Mouse (Mus musculus): ENCODE measurements at regions not wholly inside any gene's neighbourhood (a gene's known extent, or its start where the extent isn't known, plus 50 kb on each side); places are given as distances from the start of the nearest gene placed in this dataset.
"Not testable (repeated sequence)": the region's sequence is repeated elsewhere in the genome, so short reads cannot be mapped to it uniquely, and the experiment has no call there.

- Histone ChIP-seq H3K4me1 (ENCODE audit: control insufficient read depth) (peaks cover 86% of the 10 kb centered on the region), H3K4me3 (replicated peaks) (no peak overlapping the region), H3K36me3 (ENCODE audit: control insufficient read depth) (peaks cover 1% of the 10 kb centered on the region), H3K9me3 (ENCODE audit: control insufficient read depth, low read length) (no peaks in the 10 kb centered on the region), H3K27me3 (ENCODE audit: control insufficient read depth) (no peaks in the 10 kb centered on the region)
- TF ChIP-seq TAL1 (IDR thresholded peaks at IDR 0.05; ENCODE audit: low read length) (no peak), GATA1 (IDR thresholded peaks at IDR 0.05; ENCODE audit: low read length) (no peak)
Measured at GRCm38 (mm10) chr5:64580786-64581445, 222.3 kb upstream of the Klf3 start.

- Histone ChIP-seq H3K27me3 (ENCODE audit: control insufficient read depth) (no peaks in the 10 kb centered on the region), H3K4me3 (replicated peaks) (no peak overlapping the region), H3K9me3 (ENCODE audit: control insufficient read depth, low read length) (no peaks in the 10 kb centered on the region), H3K4me1 (ENCODE audit: control insufficient read depth) (peaks cover 90% of the 10 kb centered on the region), H3K36me3 (ENCODE audit: control insufficient read depth) (peaks cover 5% of the 10 kb centered on the region)
- TF ChIP-seq TAL1 (IDR thresholded peaks at IDR 0.05; ENCODE audit: low read length) (no peak), GATA1 (IDR thresholded peaks at IDR 0.05; ENCODE audit: low read length) (no peak)
Measured at GRCm38 (mm10) chr5:64581461-64581860, 221.7 kb upstream of the Klf3 start.

- peaks cover 3% of the 10 kb centered on the region for H3K9me3 ChIP-seq (ENCODE audit: control insufficient read depth, low read length)
- H3K4me1 ChIP-seq (ENCODE audit: control insufficient read depth) = peaks cover 92% of the 10 kb centered on the region
- no peak overlapping the region for H3K4me3 ChIP-seq (replicated peaks)
- H3K36me3 ChIP-seq (ENCODE audit: control insufficient read depth) = peaks cover 8% of the 10 kb centered on the region
- TF ChIP-seq GATA1 (IDR thresholded peaks at IDR 0.05; ENCODE audit: low read length) = no peak
- TF ChIP-seq TAL1 (IDR thresholded peaks at IDR 0.05; ENCODE audit: low read length) = no peak
- H3K27me3 ChIP-seq (ENCODE audit: control insufficient read depth) = no peaks in the 10 kb centered on the region
Measured at GRCm38 (mm10) chr5:64582031-64582430, 221.2 kb upstream of the Klf3 start.

GRCm38 (mm10) chr5:64584308-64584707 lies 218.9 kb upstream of the Klf3 start:
- no peak for TF ChIP-seq TAL1 (IDR thresholded peaks at IDR 0.05; ENCODE audit: low read length)
- TF ChIP-seq GATA1 (IDR thresholded peaks at IDR 0.05; ENCODE audit: low read length) = no peak
- Histone ChIP-seq H3K27me3 (ENCODE audit: control insufficient read depth) (no peaks in the 10 kb centered on the region), H3K9me3 (ENCODE audit: control insufficient read depth, low read length) (peaks cover 3% of the 10 kb centered on the region), H3K36me3 (ENCODE audit: control insufficient read depth) (peaks cover 12% of the 10 kb centered on the region), H3K4me3 (replicated peaks) (no peak overlapping the region), H3K4me1 (ENCODE audit: control insufficient read depth) (peaks cover 91% of the 10 kb centered on the region)

- H3K36me3 ChIP-seq (ENCODE audit: control insufficient read depth) = peaks cover 12% of the 10 kb centered on the region
- H3K27me3 ChIP-seq (ENCODE audit: control insufficient read depth) = no peaks in the 10 kb centered on the region
- no peak overlapping the region for H3K4me3 ChIP-seq (replicated peaks)
- no peak for TF ChIP-seq TAL1 (IDR thresholded peaks at IDR 0.05; ENCODE audit: low read length)
- TF ChIP-seq GATA1 (IDR thresholded peaks at IDR 0.05; ENCODE audit: low read length) = no peak
- peaks cover 3% of the 10 kb centered on the region for H3K9me3 ChIP-seq (ENCODE audit: control insufficient read depth, low read length)
- H3K4me1 ChIP-seq (ENCODE audit: control insufficient read depth) = peaks cover 91% of the 10 kb centered on the region
Measured at GRCm38 (mm10) chr5:64585076-64585786, 218.0 kb upstream of the Klf3 start.

- H3K27me3 ChIP-seq (ENCODE audit: control insufficient read depth) = no peaks in the 10 kb centered on the region
- peaks cover 12% of the 10 kb centered on the region for H3K36me3 ChIP-seq (ENCODE audit: control insufficient read depth)
- TF ChIP-seq GATA1 (IDR thresholded peaks at IDR 0.05; ENCODE audit: low read length) (no peak), TAL1 (IDR thresholded peaks at IDR 0.05; ENCODE audit: low read length) (no peak)
- H3K9me3 ChIP-seq (ENCODE audit: control insufficient read depth, low read length) = peaks cover 3% of the 10 kb centered on the region
- H3K4me1 ChIP-seq (ENCODE audit: control insufficient read depth) = peaks cover 91% of the 10 kb centered on the region
- no peak overlapping the region for H3K4me3 ChIP-seq (replicated peaks)
Measured at GRCm38 (mm10) chr5:64586316-64586715, 216.9 kb upstream of the Klf3 start.

GRCm38 (mm10) chr5:64586933-64587332 lies 216.3 kb upstream of the Klf3 start:
- Histone ChIP-seq H3K36me3 (ENCODE audit: control insufficient read depth) (peaks cover 12% of the 10 kb centered on the region), H3K4me1 (ENCODE audit: control insufficient read depth) (peaks cover 91% of the 10 kb centered on the region), H3K9me3 (ENCODE audit: control insufficient read depth, low read length) (peaks cover 3% of the 10 kb centered on the region), H3K4me3 (replicated peaks) (no peak overlapping the region), H3K27me3 (ENCODE audit: control insufficient read depth) (no peaks in the 10 kb centered on the region)
- TF ChIP-seq GATA1 (IDR thresholded peaks at IDR 0.05; ENCODE audit: low read length) = no peak
- TF ChIP-seq TAL1 (IDR thresholded peaks at IDR 0.05; ENCODE audit: low read length) = no peak

- Histone ChIP-seq H3K36me3 (ENCODE audit: control insufficient read depth) (peaks cover 12% of the 10 kb centered on the region), H3K4me1 (ENCODE audit: control insufficient read depth) (peaks cover 95% of the 10 kb centered on the region), H3K4me3 (replicated peaks) (peak overlapping the region; percentile 41), H3K9me3 (ENCODE audit: control insufficient read depth, low read length) (peaks cover 3% of the 10 kb centered on the region), H3K27me3 (ENCODE audit: control insufficient read depth) (no peaks in the 10 kb centered on the region)
- TF ChIP-seq TAL1 (IDR thresholded peaks at IDR 0.05; ENCODE audit: low read length) (peak; percentile 93), GATA1 (IDR thresholded peaks at IDR 0.05; ENCODE audit: low read length) (peak; percentile 78)
Measured at GRCm38 (mm10) chr5:64587895-64588738, 215.1 kb upstream of the Klf3 start.

- H3K36me3 ChIP-seq (ENCODE audit: control insufficient read depth) = peaks cover 12% of the 10 kb centered on the region
- not testable (repeated sequence) for H3K4me3 ChIP-seq (replicated peaks); H3K27me3 ChIP-seq (ENCODE audit: control insufficient read depth); H3K9me3 ChIP-seq (ENCODE audit: control insufficient read depth, low read length)
- H3K4me1 ChIP-seq (ENCODE audit: control insufficient read depth) = peaks cover 91% of the 10 kb centered on the region
Measured at GRCm38 (mm10) chr5:64588768-64589167, 214.4 kb upstream of the Klf3 start.

All from erythroblast, embryonic 14.5 days (primary cell).